Mouse (Mus musculus) cortical plate, adult 2 months (tissue): ENCODE measurements around the gene Mapre3.

ENCODE experiments used
- CTCF ChIP-seq: fragments of 200-500 bp; IDR thresholded peaks from 2 replicates; pipeline ENCODE4 v1.5.1; 2011; ENCODE audit warnings: mild to moderate bottlenecking, control low read depth, low read length; ENCODE audit not compliant: insufficient read depth; ENCODE audit errors: extremely low read depth
- POLR2A ChIP-seq: fragments of 200-500 bp; IDR thresholded peaks from 2 replicates; pipeline ENCODE4 v1.6.1; 2011; ENCODE audit warnings: mild to moderate bottlenecking, low read length, control low read depth; ENCODE audit not compliant: insufficient read depth; ENCODE audit errors: extremely low read depth

DNA sequence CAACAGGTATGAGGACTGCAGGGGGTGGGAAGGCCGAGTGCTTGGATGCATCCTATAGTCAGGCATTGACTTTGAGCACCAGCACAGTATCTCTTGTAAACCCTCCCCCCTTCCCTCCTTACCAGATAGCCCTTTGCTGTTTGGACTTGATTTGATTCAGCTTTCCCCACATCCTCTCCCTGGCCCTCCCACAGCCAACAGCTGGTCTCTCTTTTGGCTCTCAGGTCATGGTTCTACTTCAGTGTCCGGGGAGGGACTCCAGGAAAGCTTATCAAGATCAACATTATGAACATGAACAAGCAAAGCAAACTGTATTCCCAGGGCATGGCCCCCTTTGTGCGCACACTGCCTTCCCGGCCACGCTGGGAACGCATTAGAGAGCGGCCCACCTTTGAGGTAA lies 75.9 kb downstream of the Mapre3 start:
- TF ChIP-seq CTCF: no peak
- TF ChIP-seq POLR2A: no peak
